Mouse (Mus musculus): ENCODE data around the gene Arl11. TPM values are rescaled to one million over a fixed set of nuclear protein-coding genes. Genes with fewer than 3 reads are reported as not detected.
A peak's percentile ranks its signal among the peaks of the same experiment; 100 is the strongest.
"Not testable (repeated sequence)": the region's sequence is repeated elsewhere in the genome, so short reads cannot be mapped to it uniquely, and the experiment has no call there.

Arl11 gene
- polyA plus RNA-seq, 1 experiment from 2014 or later = 5.0 TPM

DNA sequence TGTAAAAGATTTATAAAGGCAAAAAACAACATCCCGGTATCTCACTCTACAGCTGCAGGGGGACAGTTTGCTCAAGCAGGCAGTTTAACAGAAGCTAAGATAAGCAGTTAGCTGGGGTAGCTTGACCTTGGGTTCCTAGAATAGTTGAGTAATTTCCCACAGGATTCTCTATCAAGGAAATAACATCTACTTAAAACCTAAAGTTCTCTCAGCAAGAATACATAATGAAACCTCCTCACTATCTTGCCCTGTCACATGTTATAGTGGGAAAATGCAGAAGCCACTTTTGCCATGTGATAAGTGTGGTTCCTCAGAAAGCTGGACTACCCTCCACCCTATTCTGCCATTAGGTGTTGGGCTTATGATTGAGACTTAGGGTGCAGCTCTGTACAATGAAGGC lies 13.2 kb downstream of the Arl11 start:
- DNase-seq (ENCODE audit: low spot score) (no peak), ATAC-seq (no peak)
- H3K36me3 ChIP-seq (ENCODE audit: insufficient read depth, low read length) = no peaks in the 10 kb centered on the region
- H3K27ac ChIP-seq (ENCODE audit: low read length) = no peak overlapping the region
- H3K9me3 ChIP-seq (ENCODE audit: low read length) = no peaks in the 10 kb centered on the region
- TF ChIP-seq EP300 (IDR thresholded peaks at IDR 0.05) = no peak
- no peak for TF ChIP-seq CTCF (IDR thresholded peaks at IDR 0.05)
- no peak overlapping the region for H3K9ac ChIP-seq (replicated peaks; ENCODE audit: low read depth)
- no peaks in the 10 kb centered on the region for H3K27me3 ChIP-seq (replicated peaks; ENCODE audit: insufficient read depth, low read length)
- no peak overlapping the region for H3K4me3 ChIP-seq (ENCODE audit: low read depth, low read length)
- H3K4me2 ChIP-seq (replicated peaks; ENCODE audit: low read depth, low read length) = no peak overlapping the region
- WGBS = 83% methylated on average over 1 of the region's 1 CpGs
- H3K4me1 ChIP-seq (ENCODE audit: insufficient read depth, low read depth, low read length) = no peaks in the 10 kb centered on the region

DNA sequence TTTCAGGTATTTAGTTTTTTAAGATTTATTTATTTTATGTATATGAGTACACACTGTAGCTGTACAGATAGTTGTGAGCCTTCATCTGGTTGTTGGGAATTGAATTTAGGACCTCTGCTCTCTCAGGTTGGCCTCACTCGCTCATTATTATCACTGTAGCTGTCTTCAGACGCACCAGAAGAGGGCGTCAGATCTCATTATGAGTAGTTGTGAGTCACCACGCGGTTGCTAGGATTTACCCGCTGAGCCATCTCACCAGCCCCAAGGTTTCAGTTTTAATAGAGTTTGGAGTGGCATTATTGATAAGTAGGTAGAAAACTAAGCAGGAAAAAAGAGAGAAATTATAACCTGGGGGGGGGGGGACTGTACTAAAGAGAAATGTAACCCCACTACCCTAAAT lies 17.5 kb downstream of the Arl11 start:
- WGBS = 26% methylated on average over 6 of the region's 6 CpGs
- not testable (repeated sequence) for H3K36me3 ChIP-seq (ENCODE audit: insufficient read depth, low read length); ATAC-seq; H3K4me1 ChIP-seq (ENCODE audit: insufficient read depth, low read depth, low read length); DNase-seq (ENCODE audit: low spot score); H3K9me3 ChIP-seq (ENCODE audit: low read length); H3K9ac ChIP-seq (replicated peaks; ENCODE audit: low read depth); H3K4me3 ChIP-seq (ENCODE audit: low read depth, low read length); H3K27ac ChIP-seq (ENCODE audit: low read length); H3K4me2 ChIP-seq (replicated peaks; ENCODE audit: low read depth, low read length); H3K27me3 ChIP-seq (replicated peaks; ENCODE audit: insufficient read depth, low read length)
- TF ChIP-seq CTCF (IDR thresholded peaks at IDR 0.05) = peak; percentile 26; the same call in 1 of the 2 replicates

DNA sequence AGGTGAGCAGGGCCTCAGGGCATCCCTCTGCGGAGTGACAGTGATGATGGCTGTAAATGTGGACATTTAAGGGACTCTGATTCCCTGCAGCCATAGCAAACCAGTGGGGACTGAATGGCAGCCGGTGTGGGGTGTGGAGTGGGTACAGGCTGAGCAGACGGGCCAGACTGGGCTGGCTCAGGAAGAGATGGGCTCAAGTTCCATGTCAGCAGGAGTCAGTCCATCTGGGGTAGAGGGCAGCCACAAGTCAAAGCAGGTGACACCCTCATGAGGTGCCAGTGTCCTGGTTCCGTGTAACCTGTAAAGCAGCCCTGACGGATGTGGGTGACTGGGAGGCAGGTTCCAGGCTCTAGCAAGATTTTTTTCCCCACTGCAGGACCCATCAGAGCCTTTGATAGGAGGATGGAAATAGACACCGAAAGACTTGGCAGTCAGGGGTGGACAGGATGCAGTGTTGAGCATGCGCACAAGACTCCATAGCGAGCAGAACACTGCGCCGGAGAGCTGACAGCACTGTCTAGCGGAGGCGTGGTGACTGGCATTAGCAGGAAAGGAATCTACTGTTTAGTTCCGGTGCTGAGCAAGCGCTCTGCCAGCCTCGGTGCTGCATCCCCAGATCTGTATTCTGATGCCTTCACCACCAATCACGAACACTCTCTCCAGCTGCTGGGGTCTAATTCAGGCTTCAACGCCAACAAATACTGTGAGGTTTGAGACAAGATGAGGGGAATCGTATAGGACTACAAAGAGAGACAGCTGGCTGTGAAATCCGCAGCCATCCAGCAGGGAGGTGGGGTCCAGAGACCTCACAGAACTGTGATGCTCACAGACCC lies 18.3 kb downstream of the Arl11 start:
- no peak overlapping the region for H3K27ac ChIP-seq (ENCODE audit: low read length)
- no peaks in the 10 kb centered on the region for H3K9me3 ChIP-seq (ENCODE audit: low read length)
- TF ChIP-seq EP300 (IDR thresholded peaks at IDR 0.05) (no peak), CTCF (IDR thresholded peaks at IDR 0.05) (peak; percentile 12; the same call in 1 of the 2 replicates)
- H3K36me3 ChIP-seq (ENCODE audit: insufficient read depth, low read length) = no peaks in the 10 kb centered on the region
- H3K4me1 ChIP-seq (ENCODE audit: insufficient read depth, low read depth, low read length) = no peaks in the 10 kb centered on the region
- H3K4me2 ChIP-seq (replicated peaks; ENCODE audit: low read depth, low read length) = peak overlapping the region; percentile 25; the same call in 1 of the 2 replicates
- no peaks in the 10 kb centered on the region for H3K27me3 ChIP-seq (replicated peaks; ENCODE audit: insufficient read depth, low read length)
- H3K4me3 ChIP-seq (ENCODE audit: low read depth, low read length) = no peak overlapping the region
- no peak overlapping the region for H3K9ac ChIP-seq (replicated peaks; ENCODE audit: low read depth)
- WGBS = 35% methylated on average over 19 of the region's 19 CpGs
- DNase-seq (ENCODE audit: low spot score) = peak; percentile 87
- peak; percentile 68 for ATAC-seq

DNA sequence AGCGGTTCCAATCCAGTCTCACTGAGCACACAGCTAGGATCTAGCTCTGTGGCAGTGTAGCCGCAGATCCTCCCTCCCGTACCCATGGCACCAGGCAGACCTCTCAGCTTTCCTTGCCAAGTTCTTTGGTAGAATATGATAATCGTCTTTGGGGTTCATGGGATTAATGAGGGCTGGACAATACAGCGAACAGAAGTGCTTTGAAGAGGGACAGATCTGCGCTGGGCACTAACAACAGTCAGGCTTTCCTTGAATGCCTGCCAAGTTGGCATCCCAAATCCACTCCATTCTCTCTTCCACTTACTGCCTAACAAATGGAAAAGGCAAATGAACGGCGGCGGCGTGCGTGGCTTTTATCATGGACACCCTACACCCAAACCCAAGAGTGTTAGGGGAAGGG lies 21.0 kb downstream of the Arl11 start:
- H3K27me3 ChIP-seq (replicated peaks; ENCODE audit: insufficient read depth, low read length) = no peaks in the 10 kb centered on the region
- no peak overlapping the region for H3K4me3 ChIP-seq (ENCODE audit: low read depth, low read length)
- ATAC-seq (no peak), DNase-seq (ENCODE audit: low spot score) (no peak)
- no peaks in the 10 kb centered on the region for H3K4me1 ChIP-seq (ENCODE audit: insufficient read depth, low read depth, low read length)
- no peaks in the 10 kb centered on the region for H3K36me3 ChIP-seq (ENCODE audit: insufficient read depth, low read length)
- no peak overlapping the region for H3K27ac ChIP-seq (ENCODE audit: low read length)
- TF ChIP-seq CTCF (IDR thresholded peaks at IDR 0.05) (no peak), EP300 (IDR thresholded peaks at IDR 0.05) (no peak)
- 79% methylated on average over 11 of the region's 11 CpGs for whole genome bisulfite sequencing
- no peak overlapping the region for H3K9ac ChIP-seq (replicated peaks; ENCODE audit: low read depth)
- H3K9me3 ChIP-seq (ENCODE audit: low read length) = no peaks in the 10 kb centered on the region
- H3K4me2 ChIP-seq (replicated peaks; ENCODE audit: low read depth, low read length) = no peak overlapping the region

DNA sequence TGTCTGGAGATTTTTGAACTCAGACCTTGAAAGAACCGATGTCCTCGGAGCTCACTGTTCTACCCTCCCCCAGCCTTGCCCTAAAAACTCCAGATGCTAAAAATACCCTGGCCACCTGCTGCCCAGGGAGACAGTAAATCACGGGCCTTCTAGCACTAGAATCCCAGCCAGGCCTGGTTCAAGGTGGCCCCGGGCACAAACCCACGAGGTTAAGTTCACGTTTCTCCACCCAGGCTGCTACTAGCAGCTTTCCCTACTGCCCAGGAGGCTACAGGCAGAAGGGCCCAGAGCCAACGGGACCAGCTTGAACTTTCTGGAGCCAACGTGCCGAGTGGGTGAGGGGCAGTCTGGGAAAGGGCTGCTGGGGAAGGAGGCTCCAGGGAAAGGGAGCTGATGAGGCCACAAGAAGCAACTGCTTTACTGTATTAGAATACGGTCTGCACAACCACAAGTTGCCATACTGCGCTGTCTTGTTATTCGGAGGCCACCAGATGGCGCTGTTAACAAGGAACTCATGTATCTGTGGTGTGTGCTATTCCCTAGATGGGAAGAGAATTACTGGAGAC lies 21.5 kb downstream of the Arl11 start:
- no peak overlapping the region for H3K4me2 ChIP-seq (replicated peaks; ENCODE audit: low read depth, low read length)
- H3K27me3 ChIP-seq (replicated peaks; ENCODE audit: insufficient read depth, low read length) = no peaks in the 10 kb centered on the region
- DNase-seq (ENCODE audit: low spot score) (peak; percentile 86), ATAC-seq (peak; percentile 83)
- H3K4me1 ChIP-seq (ENCODE audit: insufficient read depth, low read depth, low read length) = no peaks in the 10 kb centered on the region
- no peak overlapping the region for H3K9ac ChIP-seq (replicated peaks; ENCODE audit: low read depth)
- 20% methylated on average over 13 of the region's 13 CpGs for WGBS
- no peaks in the 10 kb centered on the region for H3K36me3 ChIP-seq (ENCODE audit: insufficient read depth, low read length)
- TF ChIP-seq EP300 (IDR thresholded peaks at IDR 0.05) (no peak), CTCF (IDR thresholded peaks at IDR 0.05) (peak; percentile 97)
- H3K27ac ChIP-seq (ENCODE audit: low read length) = no peak overlapping the region
- no peaks in the 10 kb centered on the region for H3K9me3 ChIP-seq (ENCODE audit: low read length)
- H3K4me3 ChIP-seq (ENCODE audit: low read depth, low read length) = no peak overlapping the region

DNA sequence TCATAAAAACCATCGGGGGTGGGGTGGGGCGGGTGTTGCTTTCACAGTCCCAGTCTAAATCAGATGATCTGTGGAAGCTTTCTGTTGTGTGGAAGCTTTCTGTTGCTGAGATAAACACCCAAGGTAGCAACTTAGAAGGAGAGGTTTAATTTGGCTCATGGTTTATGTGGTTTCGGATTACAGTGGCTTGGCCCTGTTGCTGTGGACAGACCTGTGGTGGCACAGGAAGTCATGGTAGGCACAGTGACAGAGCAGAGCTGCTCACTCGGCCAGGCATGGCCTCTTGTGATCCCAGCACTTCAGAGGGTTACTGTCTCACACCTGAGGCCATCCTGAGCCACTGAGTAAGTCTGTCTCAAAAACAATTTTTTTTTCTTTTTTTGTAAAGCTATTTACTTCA lies 29.8 kb downstream of the Arl11 start:
- no peak for TF ChIP-seq CTCF (IDR thresholded peaks at IDR 0.05)
- TF ChIP-seq EP300 (IDR thresholded peaks at IDR 0.05) = no peak

More for the DNA sequence above, 29.8 kb downstream of the Arl11 start:
- H3K9ac ChIP-seq (replicated peaks; ENCODE audit: low read depth) = no peak overlapping the region
- no peaks in the 10 kb centered on the region for H3K36me3 ChIP-seq (ENCODE audit: insufficient read depth, low read length)
- DNase-seq (ENCODE audit: low spot score) (no peak), ATAC-seq (no peak)
- WGBS = 84% methylated on average over 4 of the region's 4 CpGs
- no peaks in the 10 kb centered on the region for H3K9me3 ChIP-seq (ENCODE audit: low read length)
- no peak overlapping the region for H3K4me3 ChIP-seq (ENCODE audit: low read depth, low read length)
- H3K27me3 ChIP-seq (replicated peaks; ENCODE audit: insufficient read depth, low read length) = no peaks in the 10 kb centered on the region
- no peak overlapping the region for H3K27ac ChIP-seq (ENCODE audit: low read length)
- H3K4me1 ChIP-seq (ENCODE audit: insufficient read depth, low read depth, low read length) = no peaks in the 10 kb centered on the region
- H3K4me2 ChIP-seq (replicated peaks; ENCODE audit: low read depth, low read length) = no peak overlapping the region
